Mouse (Mus musculus) E14TG2a.4 (cell line): ENCODE measurements around the gene Cldn4.

Source experiments
- H3K27me3 ChIP-seq: 2 replicates; pipeline ENCODE4 v1.6.1; 2014; ENCODE audit warnings: low read length, control low read depth; ENCODE audit not compliant: insufficient read depth
- H3K36me3 ChIP-seq: 2 replicates; pipeline ENCODE4 v1.6.1; 2014; ENCODE audit warnings: low read length, control low read depth; ENCODE audit not compliant: insufficient read depth
- H3K4me1 ChIP-seq: replicated peaks from 2 replicates; pipeline ENCODE4 v1.6.1; 2014; ENCODE audit warnings: low read depth, low read length, control low read depth
- H3K4me3 ChIP-seq: replicated peaks from 2 replicates; pipeline ENCODE4 v1.5.1; 2014; ENCODE audit warnings: mild to moderate bottlenecking, low read length
- H3K9me3 ChIP-seq: 2 replicates; pipeline ENCODE4 v1.6.1; 2014; ENCODE audit warnings: low read length, control low read depth
- CTCF ChIP-seq: conservative IDR thresholded peaks from 2 replicates; pipeline ENCODE4 v1.5.1; 2014; ENCODE audit warnings: low read length
- NANOG ChIP-seq: IDR thresholded peaks from 2 replicates; pipeline ENCODE4 v1.6.1; 2014; ENCODE audit warnings: borderline replicate concordance, low read length, mixed read lengths
- POU5F1 ChIP-seq: IDR thresholded peaks from 2 replicates; pipeline ENCODE4 v1.6.1; 2014; ENCODE audit warnings: low read length, borderline replicate concordance

Cldn4 gene

DNA sequence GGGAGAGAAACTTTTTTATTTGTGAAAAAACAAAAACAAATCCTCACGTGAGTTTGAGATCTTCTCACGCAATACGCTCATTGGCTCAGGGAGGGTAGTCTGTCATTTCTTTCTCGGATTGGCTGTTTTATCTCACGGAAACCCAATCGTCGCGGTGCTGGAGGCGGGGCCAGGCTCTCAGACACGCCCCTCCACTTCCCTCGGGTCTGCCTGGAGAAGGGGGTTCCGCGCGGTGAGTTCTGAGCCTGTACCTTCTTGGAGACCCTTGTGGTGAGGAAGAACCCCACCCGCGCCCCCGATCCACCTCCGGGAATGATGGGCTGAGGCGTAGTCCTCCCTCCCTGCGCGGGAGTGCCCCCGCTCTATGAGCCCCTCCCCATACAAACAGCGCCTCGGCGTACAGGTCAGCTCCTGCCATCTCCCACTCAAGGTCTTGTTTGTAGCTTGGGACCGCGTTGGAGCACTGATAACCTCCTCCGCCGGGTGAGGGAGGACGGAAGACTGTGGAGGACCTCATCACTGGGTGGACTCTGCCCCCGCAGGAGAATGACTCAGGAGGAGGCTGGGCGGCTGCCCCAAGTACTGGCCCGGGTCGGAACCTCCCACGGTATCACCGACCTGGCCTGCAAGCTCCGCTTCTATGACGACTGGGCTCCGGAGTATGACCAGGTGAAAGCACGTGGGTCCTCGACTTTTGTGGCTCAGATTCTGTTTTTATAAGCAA is 14.4 kb downstream of the Cldn4 start, which contains the start of gene Mettl27:
Gene Mettl27, plus strand, starts transcription at position 190 of the 724 bp plus-strand sequence.
- peak within 1 kb of the TSS; percentile 98 for H3K4me3 ChIP-seq
- peaks cover 29% of the 10 kb centered on the region for H3K9me3 ChIP-seq
- no peaks in the 10 kb centered on the region for H3K27me3 ChIP-seq
- H3K4me1 ChIP-seq = peaks cover 71% of the 10 kb centered on the region
- peaks cover 42% of the 10 kb centered on the region for H3K36me3 ChIP-seq
- TF ChIP-seq CTCF (no peak), NANOG (no peak), POU5F1 (no peak)

GRCm38 (mm10) chr5:134929988-134930387 is 16.7 kb downstream of the Cldn4 start:
- Histone ChIP-seq H3K9me3 (peaks cover 11% of the 10 kb centered on the region), H3K4me3 (no peak overlapping the region), H3K36me3 (peaks cover 19% of the 10 kb centered on the region), H3K27me3 (no peaks in the 10 kb centered on the region), H3K4me1 (peaks cover 71% of the 10 kb centered on the region)
- no peak for TF ChIP-seq POU5F1
- TF ChIP-seq CTCF = no peak
- TF ChIP-seq NANOG = no peak

GRCm38 (mm10) chr5:134926726-134927125 is 20.0 kb downstream of the Cldn4 start:
- Histone ChIP-seq H3K4me1 (peaks cover 70% of the 10 kb centered on the region), H3K4me3 (0 out of 2 replicates have a peak overlapping the region, but pooled peaks have one; percentile 27), H3K9me3 (no peaks in the 10 kb centered on the region), H3K36me3 (no peaks in the 10 kb centered on the region), H3K27me3 (no peaks in the 10 kb centered on the region)
- TF ChIP-seq CTCF = no peak
- peak; percentile 34 for TF ChIP-seq NANOG

- Histone ChIP-seq H3K36me3 (no peaks in the 10 kb centered on the region), H3K4me1 (peaks cover 71% of the 10 kb centered on the region), H3K4me3 (no peak overlapping the region), H3K27me3 (no peaks in the 10 kb centered on the region), H3K9me3 (no peaks in the 10 kb centered on the region)
- TF ChIP-seq POU5F1 (no peak), NANOG (no peak), CTCF (no peak)
These were observed 23.6 kb downstream of the Cldn4 start for GRCm38 (mm10) chr5:134923141-134923540.

DNA sequence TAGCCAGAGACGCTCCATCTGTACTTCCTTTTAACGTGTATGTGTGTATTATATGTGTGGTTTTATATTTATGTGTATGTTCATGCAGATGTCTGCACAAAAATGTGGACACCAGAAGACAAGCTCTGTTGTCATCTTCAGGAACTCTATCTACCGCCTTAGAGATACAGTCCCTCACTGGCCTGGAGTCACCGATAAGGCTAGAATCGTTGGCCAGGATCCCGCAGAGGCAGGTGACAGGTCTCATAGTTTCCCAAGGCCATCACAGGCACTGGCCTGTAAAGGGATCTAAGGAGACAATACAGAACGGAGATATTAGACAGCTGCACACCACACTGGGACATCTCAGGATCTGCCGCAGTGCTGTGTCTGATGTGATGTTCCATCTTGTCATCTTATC is 25.6 kb downstream of the Cldn4 start:
- TF ChIP-seq NANOG (no peak), POU5F1 (no peak), CTCF (no peak)
- no peak overlapping the region for H3K4me3 ChIP-seq
- H3K9me3 ChIP-seq = peaks cover 10% of the 10 kb centered on the region
- no peaks in the 10 kb centered on the region for H3K27me3 ChIP-seq
- peaks cover 56% of the 10 kb centered on the region for H3K4me1 ChIP-seq
- no peaks in the 10 kb centered on the region for H3K36me3 ChIP-seq

GRCm38 (mm10) chr5:134920106-134920687 is 26.5 kb downstream of the Cldn4 start:
- Histone ChIP-seq H3K4me3 (no peak overlapping the region), H3K9me3 (peaks cover 10% of the 10 kb centered on the region), H3K27me3 (no peaks in the 10 kb centered on the region), H3K4me1 (peaks cover 47% of the 10 kb centered on the region), H3K36me3 (no peaks in the 10 kb centered on the region)
- no peak for TF ChIP-seq NANOG
- no peak for TF ChIP-seq POU5F1
- TF ChIP-seq CTCF = no peak

GRCm38 (mm10) chr5:134919097-134919496 is 27.6 kb downstream of the Cldn4 start:
- TF ChIP-seq NANOG = no peak
- no peak for TF ChIP-seq CTCF
- no peak for TF ChIP-seq POU5F1
- H3K36me3 ChIP-seq = no peaks in the 10 kb centered on the region

DNA sequence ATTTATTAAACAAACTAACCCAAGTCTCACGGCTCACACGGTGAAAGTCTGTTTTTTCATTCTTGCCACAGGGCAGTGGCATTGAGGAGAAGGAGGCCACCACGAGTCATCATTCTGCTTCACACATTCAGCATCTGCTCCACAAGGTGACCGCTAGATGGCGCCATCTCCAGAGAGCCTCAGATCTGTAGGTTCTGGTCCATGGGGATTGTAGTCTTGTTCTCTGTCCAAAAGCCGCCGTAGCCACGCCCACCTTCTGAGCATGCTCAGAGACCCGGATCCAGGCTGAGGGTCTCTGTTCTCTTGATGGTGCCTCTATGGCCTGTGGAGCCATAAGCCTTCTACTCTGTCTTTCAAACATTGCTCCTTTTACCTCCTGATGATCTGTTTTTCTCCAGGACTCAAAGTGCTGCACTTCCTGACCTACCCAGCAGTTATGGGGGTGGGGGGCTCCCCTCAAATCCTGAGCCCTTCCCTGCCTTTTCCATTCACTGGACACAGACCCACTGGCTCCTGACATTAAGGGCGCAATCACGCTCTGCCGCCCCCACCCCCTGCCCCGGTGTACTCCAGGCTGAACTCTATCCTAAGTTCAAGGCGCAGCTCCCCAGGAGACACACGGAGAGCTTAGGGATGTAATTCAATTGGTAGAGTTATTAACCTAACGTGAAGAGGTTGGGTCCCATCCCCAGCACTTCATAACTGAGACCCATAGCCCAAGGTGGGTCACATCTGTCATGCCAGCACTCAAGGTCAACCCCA is 28.5 kb downstream of the Cldn4 start:
- Histone ChIP-seq H3K27me3 (no peaks in the 10 kb centered on the region), H3K4me1 (peaks cover 32% of the 10 kb centered on the region), H3K9me3 (peaks cover 10% of the 10 kb centered on the region), H3K36me3 (no peaks in the 10 kb centered on the region), H3K4me3 (no peak overlapping the region; the same call in 1 of the 2 replicates)
- no peak for TF ChIP-seq NANOG
- TF ChIP-seq CTCF = peak; percentile 84

More at GRCm38 (mm10) chr5:134919097-134919496, 27.6 kb downstream of the Cldn4 start:
- Histone ChIP-seq H3K27me3 (no peaks in the 10 kb centered on the region), H3K4me1 (peaks cover 36% of the 10 kb centered on the region), H3K9me3 (peaks cover 10% of the 10 kb centered on the region), H3K4me3 (no peak overlapping the region)
